Mouse (Mus musculus): Measurements from ENCODE around the gene Ahcyl1. TPM values are rescaled to one million over a fixed set of nuclear protein-coding genes. Genes with fewer than 3 reads are reported as not detected.
"Not testable (repeated sequence)": the region's sequence is repeated elsewhere in the genome, so short reads cannot be mapped to it uniquely, and the experiment has no call there.

Gene Ahcyl1
- polyA plus RNA-seq, 1 experiment from 2014 or later = 110 TPM

DNA sequence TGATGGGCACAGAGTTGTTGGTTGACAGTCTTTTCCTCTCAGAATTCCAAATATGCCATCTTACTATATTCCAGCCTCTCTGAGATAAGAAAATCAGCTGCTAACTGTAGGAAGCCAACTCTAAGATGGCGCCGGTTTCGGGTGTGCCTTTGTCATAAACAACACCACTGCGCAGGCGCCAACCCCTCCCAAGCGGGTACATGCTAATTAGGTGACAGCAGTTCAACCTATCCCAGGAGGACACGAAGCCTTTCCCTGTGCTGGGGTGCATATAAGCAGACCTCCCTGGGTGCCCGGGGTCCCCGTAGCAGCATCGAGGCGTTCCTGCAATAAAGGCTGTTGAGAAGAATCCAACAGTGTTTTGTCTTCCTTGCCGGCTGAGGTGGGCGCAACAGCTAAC lies 39.3 kb upstream of the Ahcyl1 start:
- H3K36me3 ChIP-seq; ATAC-seq (ENCODE audit: low FRiP score); H3K9ac ChIP-seq (replicated peaks); H3K27ac ChIP-seq (replicated peaks); H3K27me3 ChIP-seq (replicated peaks); H3K4me2 ChIP-seq; H3K4me1 ChIP-seq; H3K9me3 ChIP-seq (replicated peaks); H3K4me3 ChIP-seq (replicated peaks): not testable (repeated sequence)
- 88% methylated on average over 13 of the region's 13 CpGs for WGBS

DNA sequence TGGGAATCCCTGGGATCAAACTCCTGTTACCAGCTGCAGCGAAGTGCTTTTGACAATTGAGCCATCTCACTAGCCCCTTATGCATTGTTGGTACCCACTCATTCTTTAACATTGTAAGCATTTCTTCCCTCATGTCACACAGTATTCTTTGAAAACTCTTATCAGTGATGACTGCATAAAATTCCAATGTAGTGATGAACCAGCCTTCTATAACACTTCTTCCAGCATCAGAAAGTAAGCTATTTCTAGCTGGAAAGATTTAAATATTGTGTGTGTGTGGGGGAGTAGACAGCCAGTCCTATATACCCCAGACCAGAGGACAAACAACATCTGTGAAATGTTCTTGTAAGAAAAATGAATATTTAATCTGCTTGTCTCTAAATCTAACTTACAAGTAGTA lies 37.0 kb upstream of the Ahcyl1 start:
- no peak for ATAC-seq (ENCODE audit: low FRiP score)
- no peaks in the 10 kb centered on the region for H3K4me1 ChIP-seq
- WGBS = 93% methylated on average over 1 of the region's 1 CpGs
- H3K4me3 ChIP-seq (replicated peaks) = no peak overlapping the region
- H3K4me2 ChIP-seq = no peak overlapping the region
- H3K9me3 ChIP-seq (replicated peaks) = no peaks in the 10 kb centered on the region
- no peaks in the 10 kb centered on the region for H3K27me3 ChIP-seq (replicated peaks)
- no peaks in the 10 kb centered on the region for H3K36me3 ChIP-seq
- no peak overlapping the region for H3K9ac ChIP-seq (replicated peaks)
- no peak overlapping the region for H3K27ac ChIP-seq (replicated peaks)

DNA sequence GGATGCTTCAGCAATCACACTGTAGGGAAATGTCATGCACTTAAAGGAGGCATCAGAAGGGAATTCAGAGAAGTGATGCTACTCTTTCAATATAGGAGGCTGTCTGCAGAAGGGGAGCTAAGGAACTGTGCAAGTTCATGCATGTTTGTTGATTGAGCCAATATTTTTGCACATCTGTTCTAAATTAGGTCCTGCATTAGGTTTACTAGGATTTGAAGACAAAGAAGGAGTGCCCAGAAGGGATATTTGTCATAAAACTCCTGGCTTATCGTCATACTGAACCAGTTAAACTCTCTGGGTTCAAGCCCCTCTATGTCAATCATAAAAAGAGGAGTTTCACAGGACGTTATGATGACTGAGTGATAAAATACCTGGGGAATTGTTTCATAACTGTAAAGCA lies 33.9 kb upstream of the Ahcyl1 start:
- Histone ChIP-seq H3K27me3 (replicated peaks) (no peaks in the 10 kb centered on the region), H3K36me3 (no peaks in the 10 kb centered on the region), H3K4me1 (no peaks in the 10 kb centered on the region), H3K4me3 (replicated peaks) (no peak overlapping the region), H3K4me2 (no peak overlapping the region), H3K27ac (replicated peaks) (no peak overlapping the region), H3K9me3 (replicated peaks) (no peaks in the 10 kb centered on the region), H3K9ac (replicated peaks) (no peak overlapping the region)
- 69% methylated on average over 2 of the region's 2 CpGs for WGBS
- no peak for ATAC-seq (ENCODE audit: low FRiP score)

DNA sequence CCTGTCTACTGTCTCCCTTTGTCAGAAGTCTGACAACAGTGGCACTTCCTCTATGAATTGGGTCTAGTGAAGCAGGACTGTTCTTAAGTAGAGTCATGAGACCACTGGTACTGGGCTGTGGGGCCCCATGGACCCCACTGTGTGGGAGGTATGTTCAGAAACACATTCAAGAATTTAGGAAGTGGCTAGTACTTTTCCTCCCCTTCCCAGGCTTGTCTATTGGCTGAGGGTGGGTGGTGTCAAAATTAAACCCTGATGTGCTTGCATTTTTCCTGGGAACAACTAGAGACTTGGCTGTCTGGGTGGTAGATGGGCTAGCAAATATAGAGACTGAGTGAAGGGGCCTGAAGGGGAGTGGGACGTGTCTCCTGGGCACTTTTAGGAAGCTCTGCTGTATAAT lies 32.1 kb upstream of the Ahcyl1 start:
- no peak for ATAC-seq (ENCODE audit: low FRiP score)
- H3K4me1 ChIP-seq = no peaks in the 10 kb centered on the region
- no peaks in the 10 kb centered on the region for H3K36me3 ChIP-seq
- no peaks in the 10 kb centered on the region for H3K27me3 ChIP-seq (replicated peaks)
- H3K4me2 ChIP-seq = no peak overlapping the region
- no peak overlapping the region for H3K4me3 ChIP-seq (replicated peaks)
- H3K9ac ChIP-seq (replicated peaks) = no peak overlapping the region
- WGBS = 67% methylated on average over 1 of the region's 1 CpGs
- no peak overlapping the region for H3K27ac ChIP-seq (replicated peaks)
- H3K9me3 ChIP-seq (replicated peaks) = no peaks in the 10 kb centered on the region

DNA sequence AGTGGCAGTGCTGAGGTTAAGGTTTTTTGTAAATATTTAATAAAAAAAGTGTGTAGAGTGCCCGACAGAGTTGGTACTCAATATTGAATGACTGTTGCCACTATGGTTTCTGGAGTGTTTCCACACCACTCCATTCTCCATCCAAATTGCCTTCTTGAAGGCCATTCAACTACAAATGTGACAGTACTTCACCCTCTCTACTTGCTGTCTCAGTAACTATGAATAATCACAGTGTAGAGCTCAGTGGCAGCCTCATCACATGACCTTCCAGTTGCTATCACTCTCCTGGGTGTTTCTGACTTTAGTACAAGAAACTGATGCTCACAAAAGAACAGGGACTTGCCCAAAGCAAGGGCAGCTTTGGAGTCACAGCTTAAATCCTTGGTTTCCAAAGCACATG lies 19.6 kb upstream of the Ahcyl1 start:
- Histone ChIP-seq H3K4me2 (no peak overlapping the region), H3K36me3 (no peaks in the 10 kb centered on the region), H3K9me3 (replicated peaks) (no peaks in the 10 kb centered on the region), H3K27me3 (replicated peaks) (no peaks in the 10 kb centered on the region), H3K4me1 (no peaks in the 10 kb centered on the region), H3K4me3 (replicated peaks) (no peak overlapping the region), H3K27ac (replicated peaks) (no peak overlapping the region), H3K9ac (replicated peaks) (no peak overlapping the region)
- ATAC-seq (ENCODE audit: low FRiP score) = no peak
- WGBS = 86% methylated on average over 1 of the region's 1 CpGs

DNA sequence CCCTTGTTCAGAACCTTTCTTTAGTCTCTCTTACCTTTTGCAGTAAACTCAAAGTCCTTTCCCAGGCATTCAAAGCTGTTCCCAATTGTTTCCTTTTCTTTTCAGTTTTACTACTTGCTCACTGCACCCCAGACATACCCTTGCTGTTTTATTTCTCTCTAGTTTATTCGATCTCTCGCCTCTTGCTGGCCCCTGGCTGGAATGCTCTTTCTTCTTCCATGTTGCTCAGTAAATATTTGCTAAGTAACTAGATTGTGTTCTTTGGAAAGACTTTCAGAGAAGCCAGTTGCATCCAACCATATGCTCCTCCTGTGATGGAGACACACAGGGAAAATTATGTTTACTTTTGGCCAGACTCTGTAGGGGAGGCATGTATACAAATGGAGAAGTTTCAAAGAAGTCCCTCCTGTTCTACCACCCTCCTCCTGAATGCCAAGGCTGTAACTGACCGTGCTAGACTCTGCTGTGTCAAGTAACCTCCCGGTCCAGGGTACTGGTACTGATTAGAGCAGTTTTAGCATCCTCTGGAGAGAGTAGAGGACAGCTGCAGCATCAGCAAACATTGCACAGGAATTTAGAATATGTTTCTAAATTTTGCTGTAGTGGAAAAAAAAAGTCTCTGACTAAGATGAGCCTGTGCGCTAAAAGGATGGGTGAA lies 18.0 kb upstream of the Ahcyl1 start:
- H3K4me2 ChIP-seq = no peak overlapping the region
- H3K27ac ChIP-seq (replicated peaks) = no peak overlapping the region
- H3K9ac ChIP-seq (replicated peaks) = no peak overlapping the region
- H3K4me3 ChIP-seq (replicated peaks) = no peak overlapping the region
- no peaks in the 10 kb centered on the region for H3K36me3 ChIP-seq
- ATAC-seq (ENCODE audit: low FRiP score) = no peak
- H3K9me3 ChIP-seq (replicated peaks) = no peaks in the 10 kb centered on the region
- H3K27me3 ChIP-seq (replicated peaks) = no peaks in the 10 kb centered on the region
- WGBS = 43% methylated on average over 5 of the region's 5 CpGs
- H3K4me1 ChIP-seq = no peaks in the 10 kb centered on the region

DNA sequence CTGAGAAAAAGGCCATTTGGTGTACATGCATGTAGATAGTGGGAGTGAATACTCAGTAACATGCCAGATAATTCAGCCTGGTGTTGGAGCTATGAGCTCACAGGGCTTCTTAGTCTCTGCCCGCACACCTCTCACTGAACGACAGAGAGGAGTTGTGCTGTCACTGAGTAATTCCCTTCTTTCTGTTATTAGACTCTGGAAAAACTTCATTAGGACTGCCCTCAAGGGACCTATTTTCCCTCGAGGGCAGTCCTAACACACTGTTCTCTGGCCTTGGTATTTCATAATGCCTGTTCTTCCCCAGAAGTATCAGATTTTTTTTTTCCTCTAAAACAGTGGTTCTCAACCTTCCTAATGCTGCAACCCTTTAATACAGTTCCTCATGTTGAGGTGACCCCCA lies 15.7 kb upstream of the Ahcyl1 start:
- no peak overlapping the region for H3K27ac ChIP-seq (replicated peaks)
- 56% methylated on average over 3 of the region's 3 CpGs for WGBS

DNA sequence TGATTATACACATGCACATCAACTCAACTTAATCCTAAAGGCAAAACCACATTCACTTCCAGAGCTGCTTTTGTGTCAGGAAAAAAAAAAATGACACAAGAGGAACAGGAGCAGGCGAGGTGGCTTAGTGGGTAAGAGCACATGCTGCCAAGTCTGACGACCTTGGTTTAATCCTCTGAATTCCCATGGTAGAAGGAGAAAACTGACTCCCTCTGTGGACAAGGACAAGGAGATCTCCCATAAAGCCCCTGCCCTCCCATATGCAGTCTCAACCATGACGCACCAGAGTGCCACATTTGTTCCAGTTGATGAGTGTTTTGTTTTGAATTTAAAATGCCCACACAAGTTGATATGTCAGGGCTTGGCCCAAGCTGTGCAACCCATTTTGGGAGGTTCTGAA lies 12.8 kb upstream of the Ahcyl1 start:
- Histone ChIP-seq H3K4me2 (no peak overlapping the region), H3K4me3 (replicated peaks) (no peak overlapping the region), H3K27ac (replicated peaks) (no peak overlapping the region), H3K27me3 (replicated peaks) (no peaks in the 10 kb centered on the region), H3K9ac (replicated peaks) (no peak overlapping the region), H3K9me3 (replicated peaks) (no peaks in the 10 kb centered on the region), H3K4me1 (no peaks in the 10 kb centered on the region), H3K36me3 (no peaks in the 10 kb centered on the region)
- ATAC-seq (ENCODE audit: low FRiP score) = no peak
- 64% methylated on average over 3 of the region's 3 CpGs for whole genome bisulfite sequencing

More for the DNA sequence above, 15.7 kb upstream of the Ahcyl1 start:
- no peaks in the 10 kb centered on the region for H3K9me3 ChIP-seq (replicated peaks)
- no peaks in the 10 kb centered on the region for H3K4me1 ChIP-seq
- no peak for ATAC-seq (ENCODE audit: low FRiP score)
- no peak overlapping the region for H3K4me2 ChIP-seq
- no peak overlapping the region for H3K4me3 ChIP-seq (replicated peaks)
- H3K27me3 ChIP-seq (replicated peaks) = no peaks in the 10 kb centered on the region
- no peaks in the 10 kb centered on the region for H3K36me3 ChIP-seq
- no peak overlapping the region for H3K9ac ChIP-seq (replicated peaks)

DNA sequence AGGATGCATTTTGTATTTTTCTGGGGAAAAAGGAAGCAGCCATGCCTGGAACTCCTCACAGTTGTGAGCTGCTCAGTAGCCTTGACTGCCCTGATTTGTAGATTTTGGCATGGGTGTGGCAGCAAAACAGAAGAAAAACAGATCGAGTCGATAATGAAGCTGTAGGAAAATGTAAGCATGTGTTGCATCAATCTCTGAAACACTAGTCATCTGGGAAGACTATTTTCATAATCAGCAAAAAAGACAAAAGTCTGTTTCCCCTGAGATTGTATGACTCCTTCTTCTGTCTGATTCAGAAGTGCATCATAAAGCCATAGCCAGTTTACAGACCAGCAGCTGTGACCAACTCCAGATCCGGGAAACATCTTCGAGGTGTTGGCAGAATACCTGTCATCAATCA lies 10.9 kb upstream of the Ahcyl1 start:
- Histone ChIP-seq H3K36me3 (no peaks in the 10 kb centered on the region), H3K4me2 (no peak overlapping the region), H3K27me3 (replicated peaks) (no peaks in the 10 kb centered on the region), H3K27ac (replicated peaks) (no peak overlapping the region), H3K4me1 (no peaks in the 10 kb centered on the region), H3K4me3 (replicated peaks) (no peak overlapping the region), H3K9me3 (replicated peaks) (no peaks in the 10 kb centered on the region), H3K9ac (replicated peaks) (no peak overlapping the region)
- 85% methylated on average over 4 of the region's 4 CpGs for whole genome bisulfite sequencing
- ATAC-seq (ENCODE audit: low FRiP score) = no peak

DNA sequence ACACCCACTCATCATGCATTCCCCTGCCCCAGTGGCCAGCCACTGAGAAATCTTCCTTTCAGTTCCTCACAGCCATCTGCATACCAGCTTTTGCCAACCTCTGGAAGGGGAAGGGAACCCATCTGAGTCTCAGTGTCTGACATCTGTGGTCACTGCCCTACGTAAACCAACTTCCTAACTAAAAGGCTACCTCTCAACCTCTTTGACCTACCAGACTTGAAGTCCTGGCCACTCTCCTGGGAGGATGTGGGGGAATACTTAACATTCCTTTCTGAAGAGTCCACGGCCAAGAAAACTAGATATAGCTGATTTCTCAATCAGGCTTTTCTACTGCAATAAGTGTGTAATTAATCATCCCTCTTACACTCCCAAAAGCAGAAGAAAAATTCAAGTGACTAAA lies 9.8 kb upstream of the Ahcyl1 start:
- Histone ChIP-seq H3K27me3 (replicated peaks) (no peaks in the 10 kb centered on the region), H3K36me3 (no peaks in the 10 kb centered on the region), H3K4me1 (no peaks in the 10 kb centered on the region), H3K4me2 (no peak overlapping the region), H3K9me3 (replicated peaks) (no peaks in the 10 kb centered on the region), H3K27ac (replicated peaks) (no peak overlapping the region), H3K9ac (replicated peaks) (no peak overlapping the region), H3K4me3 (replicated peaks) (no peak overlapping the region)
- 70% methylated on average over 2 of the region's 2 CpGs for WGBS
- no peak for ATAC-seq (ENCODE audit: low FRiP score)

DNA sequence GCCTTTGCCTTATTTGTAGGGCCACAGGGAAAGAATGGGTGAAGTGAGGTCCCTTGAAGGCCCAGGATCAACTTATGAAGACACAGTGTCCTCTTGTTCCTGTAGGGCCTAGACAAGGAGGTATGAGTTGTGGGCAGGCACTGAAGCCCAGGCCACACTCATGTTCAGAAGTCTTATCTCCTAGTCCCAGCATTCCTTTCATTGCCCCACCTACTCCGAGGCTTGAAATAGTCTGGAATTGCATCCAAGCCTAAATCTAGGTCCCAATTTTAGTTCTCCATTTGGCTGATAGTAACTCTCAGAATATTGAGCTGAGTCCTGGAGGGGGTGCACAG lies 8.0 kb upstream of the Ahcyl1 start:
- Histone ChIP-seq H3K27ac (replicated peaks) (no peak overlapping the region), H3K4me2 (no peak overlapping the region), H3K36me3 (no peaks in the 10 kb centered on the region), H3K9me3 (replicated peaks) (no peaks in the 10 kb centered on the region), H3K4me1 (no peaks in the 10 kb centered on the region), H3K4me3 (replicated peaks) (no peak overlapping the region), H3K27me3 (replicated peaks) (no peaks in the 10 kb centered on the region), H3K9ac (replicated peaks) (no peak overlapping the region)
- no peak for ATAC-seq (ENCODE audit: low FRiP score)
- WGBS = 95% methylated on average over 1 of the region's 1 CpGs

DNA sequence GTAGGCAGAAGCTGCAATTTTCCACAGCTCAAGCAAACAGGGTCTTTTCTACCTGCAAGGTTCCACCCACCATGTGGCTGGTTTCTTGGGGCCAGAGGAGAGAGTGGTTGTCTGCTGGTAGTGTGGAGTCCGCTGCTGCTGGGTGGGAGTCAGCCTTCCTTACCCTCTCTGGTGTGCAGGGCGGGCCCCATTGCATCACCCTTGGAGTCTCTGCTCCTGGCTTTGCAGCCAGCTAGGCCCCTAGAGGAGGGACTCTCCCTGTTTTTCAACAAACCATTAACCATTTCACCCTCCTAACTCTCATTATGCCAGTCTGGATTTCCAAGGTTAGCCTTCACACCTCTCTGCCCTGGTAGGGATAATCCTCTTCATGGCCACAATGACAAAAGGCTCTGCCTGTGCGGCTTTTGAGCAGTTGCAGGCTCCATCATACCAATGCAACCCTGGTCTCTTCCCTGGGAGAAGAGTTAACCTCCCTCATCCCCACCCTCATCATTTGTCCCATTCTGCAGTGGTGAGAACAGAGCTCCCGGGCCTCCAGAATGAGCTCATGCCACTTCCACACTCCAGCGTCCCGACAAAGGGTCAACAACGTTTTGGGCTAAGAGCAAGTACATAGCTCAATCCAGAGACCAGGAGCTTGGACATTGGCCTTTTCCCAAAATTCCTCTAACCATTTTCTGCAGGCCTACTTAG lies 7.5 kb upstream of the Ahcyl1 start:
- Histone ChIP-seq H3K9me3 (replicated peaks) (no peaks in the 10 kb centered on the region), H3K27ac (replicated peaks) (no peak overlapping the region), H3K27me3 (replicated peaks) (no peaks in the 10 kb centered on the region), H3K9ac (replicated peaks) (no peak overlapping the region), H3K4me1 (no peaks in the 10 kb centered on the region), H3K4me3 (replicated peaks) (no peak overlapping the region), H3K36me3 (no peaks in the 10 kb centered on the region), H3K4me2 (no peak overlapping the region)
- 90% methylated on average over 7 of the region's 7 CpGs for WGBS
- no peak for ATAC-seq (ENCODE audit: low FRiP score)

Data from neural tube, embryonic 15.5 days (tissue).